Mouse (Mus musculus) liver, adult 10 weeks (tissue): Measurements from ENCODE around the gene Vmn1r223. TPM values are rescaled to one million over a fixed set of nuclear protein-coding genes. Genes with fewer than 3 reads are reported as not detected.

Source experiments
- polyA plus RNA-seq: library from polyadenylated mRNA; stranded (reverse); fragments of 350-450 nt; fragmentation: Illumina TruSeq; extraction: RNeasy Lipid Tissue Mini Kit (QIAGEN cat#74804); gene quantifications from one replicate; pipeline ENCODE4 v1.2.3, GENCODE M21; 2014; ENCODE audit warnings: low read depth, low replicate concordance

Vmn1r223 gene
- polyA plus RNA-seq: not detected

GRCm38 (mm10) chr13:23246834-23247233, at the start of gene Vmn1r223:
Gene Vmn1r223, plus strand, starts transcription at chr13:23247134.

DNA sequence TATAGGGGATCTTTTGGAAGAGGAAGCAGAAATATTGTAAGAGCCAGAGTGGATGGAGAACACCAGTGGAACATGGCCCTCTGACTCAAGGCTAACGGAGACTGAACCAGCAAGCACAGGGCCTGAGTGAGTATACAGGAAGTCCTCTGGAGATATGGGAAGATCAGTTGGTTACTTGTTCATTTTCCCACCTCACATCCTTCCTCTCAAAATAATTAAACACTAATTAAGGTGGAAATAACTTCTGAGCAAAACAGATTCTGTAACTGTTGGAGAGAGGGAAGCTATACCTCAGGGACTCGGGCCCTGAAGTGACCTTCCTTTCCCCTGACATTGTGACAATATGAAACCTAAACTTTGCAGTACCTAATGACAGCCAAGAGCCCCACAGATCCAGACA, 33.1 kb upstream of the Vmn1r223 start, which contains the start of gene Vmn1r221:
Gene Vmn1r221 (plus strand): TSS at position 301 of the 400 bp plus-strand sequence.

GRCm38 (mm10) chr13:23235847-23236246, 11.1 kb upstream of the Vmn1r223 start, which contains the start of gene Vmn1r222:
Gene Vmn1r222, minus strand, starts transcription at chr13:23235947.

Other genes starting within 250 kb of the Vmn1r223 start
- not detected for gene Vmn1r213, start 239.5 kb upstream of the Vmn1r223 start, polyA plus RNA-seq
- not detected for gene Vmn1r214, start 216.7 kb upstream of the Vmn1r223 start, polyA plus RNA-seq
- gene Vmn1r215, start 179.1 kb upstream of the Vmn1r223 start, polyA plus RNA-seq: not detected
- not detected for gene Vmn1r217, start 128.9 kb upstream of the Vmn1r223 start, polyA plus RNA-seq
- not detected for gene Vmn1r218, start 114.0 kb upstream of the Vmn1r223 start, polyA plus RNA-seq
- not detected for gene Vmn1r219, start 87.8 kb upstream of the Vmn1r223 start, polyA plus RNA-seq
- gene Vmn1r220, start 59.2 kb upstream of the Vmn1r223 start, polyA plus RNA-seq: not detected
- not detected for gene Vmn1r221, start 33.0 kb upstream of the Vmn1r223 start, polyA plus RNA-seq
- not detected for gene Vmn1r222, start 11.2 kb upstream of the Vmn1r223 start, polyA plus RNA-seq
- 23.5 TPM for gene Zfp322a, start 122.1 kb downstream of the Vmn1r223 start, polyA plus RNA-seq
- 1.7 TPM for gene Abt1, start 176.7 kb downstream of the Vmn1r223 start, polyA plus RNA-seq
- gene Btn1a1, start 218.8 kb downstream of the Vmn1r223 start, polyA plus RNA-seq: not detected
- not detected for gene Btn2a2, start 241.7 kb downstream of the Vmn1r223 start, polyA plus RNA-seq